Mouse (Mus musculus) myocyte (in vitro differentiated cells): ENCODE data around the gene Dennd1b. TPM values are rescaled to one million over a fixed set of nuclear protein-coding genes. Genes with fewer than 3 reads are reported as not detected.

Experiments used
- H3K27me3 ChIP-seq: one replicate; pipeline ENCODE4 v1.6.1; 2011; ENCODE audit not compliant: control insufficient read depth, insufficient read depth, insufficient read length
- H3K36me3 ChIP-seq: one replicate; pipeline ENCODE4 v1.6.1; 2011; ENCODE audit not compliant: control insufficient read depth, insufficient read depth
- H3K4me2 ChIP-seq: one replicate; pipeline ENCODE4 v1.6.1; 2011; ENCODE audit warnings: low read depth, control low read depth
- H3K4me3 ChIP-seq: one replicate; pipeline ENCODE4 v1.5.1; 2011; ENCODE audit warnings: mild to moderate bottlenecking, control low read depth, moderate library complexity
- H3K79me2 ChIP-seq: one replicate; pipeline ENCODE4 v1.6.1; 2011; ENCODE audit not compliant: control insufficient read depth, insufficient read depth
- H3ac ChIP-seq: one replicate; pipeline ENCODE4 v1.6.1; 2011; ENCODE audit not compliant: control insufficient read depth, insufficient read length
- CEBPB ChIP-seq: IDR thresholded peaks from 2 replicates; pipeline ENCODE4 v1.6.1; 2011; ENCODE audit warnings: mild to moderate bottlenecking, moderate library complexity; ENCODE audit not compliant: poor library complexity, insufficient read depth, severe bottlenecking
- E2F4 ChIP-seq: IDR thresholded peaks from one replicate; pipeline ENCODE4 v1.6.1; 2011; ENCODE audit warnings: mild to moderate bottlenecking, control low read depth, moderate library complexity; ENCODE audit not compliant: insufficient read depth
- MAX ChIP-seq: IDR thresholded peaks from one replicate; pipeline ENCODE4 v1.6.1; 2011; ENCODE audit warnings: low read depth, mild to moderate bottlenecking, control low read depth
- MYOD1 ChIP-seq, 3 experiments: IDR thresholded peaks; one replicate each; pipeline ENCODE4 v1.6.1; 2011; ENCODE audit warnings: control low read depth in 2 of 3, low read depth in 2 of 3, mild to moderate bottlenecking in 2 of 3, moderate library complexity in 1 of 3; ENCODE audit not compliant: insufficient read length in 2 of 3, control insufficient read depth in 1 of 3
- MYOG ChIP-seq, 3 experiments: IDR thresholded peaks; one replicate each; pipeline ENCODE4 v1.6.1; 2011; ENCODE audit warnings: control low read depth in 2 of 3, low read depth in 2 of 3, mild to moderate bottlenecking in 2 of 3; ENCODE audit not compliant: insufficient read length in 2 of 3, control insufficient read depth in 1 of 3, insufficient read depth in 1 of 3
- POLR2A ChIP-seq: IDR thresholded peaks from one replicate; pipeline ENCODE4 v1.6.1; 2011; ENCODE audit warnings: low read depth, mild to moderate bottlenecking, control low read depth, moderate library complexity; ENCODE audit not compliant: insufficient read length
- POLR2AphosphoS2 ChIP-seq: IDR thresholded peaks from one replicate; pipeline ENCODE4 v1.6.1; 2011; ENCODE audit warnings: low read depth, control low read depth; ENCODE audit not compliant: insufficient read length
- REST ChIP-seq: IDR thresholded peaks from one replicate; pipeline ENCODE4 v1.6.1; 2011; ENCODE audit warnings: mild to moderate bottlenecking, control low read depth, moderate library complexity; ENCODE audit not compliant: insufficient read depth, insufficient read length
- SRF ChIP-seq: IDR thresholded peaks from one replicate; pipeline ENCODE4 v1.6.1; 2011; ENCODE audit warnings: low read depth; ENCODE audit not compliant: control insufficient read depth, insufficient read length
- TCF12 ChIP-seq: IDR thresholded peaks from one replicate; pipeline ENCODE4 v1.6.1; 2011; ENCODE audit warnings: mild to moderate bottlenecking, control low read depth; ENCODE audit not compliant: poor library complexity, insufficient read depth, severe bottlenecking
- TCF3 ChIP-seq: IDR thresholded peaks from one replicate; pipeline ENCODE4 v1.6.1; 2011; ENCODE audit warnings: low read depth, control low read depth; ENCODE audit not compliant: insufficient read length
- USF1 ChIP-seq: IDR thresholded peaks from one replicate; pipeline ENCODE4 v1.6.1; 2011; ENCODE audit warnings: low read depth, mild to moderate bottlenecking, control low read depth, moderate library complexity
- polyA plus RNA-seq: library from polyadenylated mRNA; unstranded; fragments of >200 nt; fragmentation: generic; extraction: Trizol; gene quantifications from one replicate; pipeline ENCODE4 v1.2.1, GENCODE M21; 2012; ENCODE audit warnings: missing spikeins

The Dennd1b gene
- polyA plus RNA-seq, 1 experiment: 1.3 TPM

DNA sequence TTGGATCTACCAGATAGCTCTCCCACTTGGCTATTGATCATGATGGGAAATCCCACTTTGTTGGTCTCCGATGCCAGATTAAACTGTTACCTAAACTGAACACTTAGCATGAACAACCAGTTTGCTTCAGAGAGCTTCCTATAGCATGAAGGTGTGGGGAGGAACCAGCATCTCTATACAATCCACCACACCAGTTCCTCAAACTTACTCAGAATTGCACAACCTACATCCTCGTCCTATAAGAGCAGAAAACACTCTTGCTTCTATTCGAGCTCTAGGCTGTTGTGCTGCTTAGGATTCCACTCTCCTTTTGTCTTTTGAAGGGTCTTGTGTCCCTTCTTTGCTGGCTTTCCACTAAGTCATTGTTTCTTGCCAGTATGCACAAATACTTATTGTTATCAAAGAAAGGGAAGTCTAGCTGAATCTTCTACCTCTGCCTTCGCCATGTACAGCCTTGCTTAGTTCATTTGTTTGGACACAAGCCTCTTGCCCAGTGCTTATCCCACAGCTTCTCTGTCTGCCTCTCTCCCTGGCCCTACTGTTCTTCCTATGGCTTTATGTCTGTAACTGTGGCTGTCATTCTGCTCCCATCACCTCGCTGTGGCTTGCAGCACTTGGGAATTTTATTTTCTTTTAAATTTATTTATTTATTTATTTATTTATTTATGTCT lies 52.0 kb downstream of the Dennd1b start:
- Histone ChIP-seq H3ac (no peak overlapping the region), H3K27me3 (no peaks in the 10 kb centered on the region), H3K79me2 (peaks cover 5% of the 10 kb centered on the region), H3K4me2 (no peak overlapping the region), H3K4me3 (no peak overlapping the region), H3K36me3 (no peaks in the 10 kb centered on the region)
- no peak for TF ChIP-seq POLR2AphosphoS2
- no peak for TF ChIP-seq TCF3
- no peak for TF ChIP-seq CEBPB
- TF ChIP-seq E2F4: no peak
- TF ChIP-seq MYOG (IDR thresholded peaks at IDR 0.05; ENCODE audit: control insufficient read depth in 1 of 3, insufficient read depth in 1 of 3, insufficient read length in 2 of 3, low read depth in 2 of 3): no peak
- no peak for TF ChIP-seq REST
- no peak for TF ChIP-seq SRF
- TF ChIP-seq MAX: no peak
- no peak for TF ChIP-seq POLR2A
- no peak for TF ChIP-seq USF1
- TF ChIP-seq TCF12: no peak
- no peak for TF ChIP-seq MYOD1 (IDR thresholded peaks at IDR 0.05; ENCODE audit: control insufficient read depth in 1 of 3, insufficient read length in 2 of 3, low read depth in 2 of 3)

GRCm38 (mm10) chr1:139021298-139021697 lies 58.1 kb downstream of the Dennd1b start:
- TF ChIP-seq SRF (no peak), CEBPB (no peak), REST (no peak), POLR2AphosphoS2 (no peak), MYOD1 (IDR thresholded peaks at IDR 0.05; ENCODE audit: control insufficient read depth in 1 of 3, insufficient read length in 2 of 3, low read depth in 2 of 3) (no peak), MAX (no peak), TCF3 (no peak), E2F4 (no peak), USF1 (no peak), TCF12 (no peak), POLR2A (no peak), MYOG (IDR thresholded peaks at IDR 0.05; ENCODE audit: control insufficient read depth in 1 of 3, insufficient read depth in 1 of 3, insufficient read length in 2 of 3, low read depth in 2 of 3) (no peak)
- no peaks in the 10 kb centered on the region for H3K79me2 ChIP-seq

DNA sequence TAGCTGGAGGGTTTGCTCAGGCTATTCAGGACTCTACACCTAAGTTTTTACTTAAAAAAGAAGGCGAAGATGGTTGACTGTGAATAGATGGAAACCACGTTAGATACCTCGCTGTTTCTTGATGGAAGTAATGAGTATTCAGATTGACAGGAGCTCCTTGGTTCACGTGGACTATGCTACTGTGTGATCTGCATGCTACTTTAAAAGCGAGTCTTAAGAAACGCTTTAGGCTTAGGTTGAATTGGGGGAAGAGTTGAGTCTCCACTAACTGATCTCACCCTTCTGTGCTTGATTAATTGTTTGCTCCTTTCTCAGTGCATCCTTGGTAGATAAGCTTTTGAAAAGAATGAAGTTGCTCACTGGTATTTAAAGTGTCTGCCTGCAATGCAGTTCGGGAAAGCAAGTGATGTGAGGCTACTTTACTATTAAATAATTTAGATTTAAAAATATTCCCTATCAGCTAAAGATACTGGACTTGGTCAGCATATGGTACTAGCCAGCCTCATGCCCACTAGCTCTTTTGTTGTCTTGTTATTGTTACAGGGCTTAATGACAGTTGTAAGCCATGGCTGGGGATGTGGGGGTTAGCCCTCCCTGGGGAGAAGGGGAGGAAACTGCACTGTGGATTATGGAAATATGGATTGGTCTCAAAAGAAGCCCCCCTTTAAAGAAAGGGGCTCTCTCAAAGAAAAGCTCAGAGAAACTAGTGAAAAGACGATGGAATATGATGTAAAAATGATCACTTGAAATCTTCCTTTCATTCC lies 62.8 kb downstream of the Dennd1b start:
- no peaks in the 10 kb centered on the region for H3K36me3 ChIP-seq
- no peak overlapping the region for H3ac ChIP-seq
- no peaks in the 10 kb centered on the region for H3K79me2 ChIP-seq
- H3K27me3 ChIP-seq: no peaks in the 10 kb centered on the region
- H3K4me2 ChIP-seq: no peak overlapping the region
- no peak overlapping the region for H3K4me3 ChIP-seq
- TF ChIP-seq CEBPB (no peak), MYOG (IDR thresholded peaks at IDR 0.05; ENCODE audit: control insufficient read depth in 1 of 3, insufficient read depth in 1 of 3, insufficient read length in 2 of 3, low read depth in 2 of 3) (no peak), USF1 (no peak), POLR2A (no peak), SRF (no peak), POLR2AphosphoS2 (no peak), TCF12 (no peak), TCF3 (no peak), MAX (no peak), MYOD1 (IDR thresholded peaks at IDR 0.05; ENCODE audit: control insufficient read depth in 1 of 3, insufficient read length in 2 of 3, low read depth in 2 of 3) (no peak), REST (no peak), E2F4 (no peak)

More at GRCm38 (mm10) chr1:139021298-139021697, 58.1 kb downstream of the Dennd1b start:
- no peak overlapping the region for H3ac ChIP-seq
- H3K36me3 ChIP-seq: no peaks in the 10 kb centered on the region
- no peak overlapping the region for H3K4me2 ChIP-seq
- H3K4me3 ChIP-seq: no peak overlapping the region
- no peaks in the 10 kb centered on the region for H3K27me3 ChIP-seq

- H3K79me2 ChIP-seq: no peaks in the 10 kb centered on the region
- H3K4me3 ChIP-seq: no peak overlapping the region
- H3ac ChIP-seq: no peak overlapping the region
- TF ChIP-seq TCF3 (no peak), POLR2A (no peak), SRF (no peak), MYOG (IDR thresholded peaks at IDR 0.05; ENCODE audit: control insufficient read depth in 1 of 3, insufficient read depth in 1 of 3, insufficient read length in 2 of 3, low read depth in 2 of 3) (no peak), USF1 (no peak), POLR2AphosphoS2 (no peak), E2F4 (no peak)
- no peaks in the 10 kb centered on the region for H3K36me3 ChIP-seq
- no peak overlapping the region for H3K4me2 ChIP-seq
- no peaks in the 10 kb centered on the region for H3K27me3 ChIP-seq
Measured at GRCm38 (mm10) chr1:139029521-139029920, 66.3 kb downstream of the Dennd1b start.
